Mouse (Mus musculus): ENCODE results near the gene Zfp972. TPM values are rescaled to one million over a fixed set of nuclear protein-coding genes. Genes with fewer than 3 reads are reported as not detected.
"Not testable (repeated sequence)": the region's sequence is repeated elsewhere in the genome, so short reads cannot be mapped to it uniquely, and the experiment has no call there.

Gene Zfp972
- under 1 TPM in 1 of 3 experiments, not detected in 2; 0.83 TPM for polyA plus RNA-seq (2017; shearing (Covaris generic))

GRCm38 (mm10) chr2:177925563-177926103 lies at the start of gene Zfp972:
Gene Zfp972 (minus strand): TSS chr2:177925613.
- ATAC-seq: not testable (repeated sequence)

GRCm38 (mm10) chr2:177974814-177975213 lies 49.4 kb upstream of the Zfp972 start:
- ATAC-seq: not testable (repeated sequence)

DNA sequence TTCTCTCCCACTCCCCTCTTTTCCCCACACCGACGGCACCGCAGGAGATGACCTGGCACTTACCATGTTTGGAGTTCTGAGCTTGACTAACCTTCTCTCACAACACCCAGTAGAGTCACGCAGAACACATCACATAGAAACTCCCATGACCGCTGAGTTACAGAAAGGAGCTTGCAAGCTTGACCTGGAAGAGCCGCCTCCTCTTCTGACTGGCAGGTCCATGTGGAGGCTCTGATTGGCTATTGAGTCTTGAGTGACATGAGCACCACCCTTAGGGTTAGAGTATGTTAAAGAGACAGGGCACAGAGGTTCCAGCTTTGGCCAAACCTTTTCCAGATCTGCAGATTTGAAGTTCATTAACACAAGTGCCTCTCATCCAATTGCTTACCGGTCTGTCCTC lies 31.7 kb upstream of the Zfp972 start, which contains the start of gene Gm14326:
Gene Gm14326 (minus strand): TSS at position 153 of the 400 bp plus-strand sequence.
- ATAC-seq: not testable (repeated sequence)

DNA sequence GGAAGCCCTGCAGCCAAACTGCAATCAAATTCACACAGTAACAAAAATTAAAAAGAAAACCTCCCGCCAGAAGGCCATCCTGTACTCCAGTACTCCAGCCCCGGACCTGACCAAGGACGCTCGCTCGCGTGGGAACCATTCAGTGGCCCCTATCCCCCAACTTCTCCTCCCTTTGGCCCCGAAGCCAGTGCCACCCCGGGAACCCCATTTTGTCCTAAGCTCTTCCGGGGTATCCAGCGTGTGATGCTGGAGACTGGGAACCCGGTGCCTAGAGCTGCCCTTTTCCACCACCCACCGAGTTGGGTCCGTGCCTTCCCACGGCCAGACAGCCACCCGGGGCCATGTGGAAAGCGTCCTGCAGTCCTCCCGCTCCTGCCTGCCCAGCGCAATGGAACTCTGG lies 31.3 kb upstream of the Zfp972 start:
- not testable (repeated sequence) for ATAC-seq

GRCm38 (mm10) chr2:177903276-177903675 lies 22.1 kb downstream of the Zfp972 start:
- not testable (repeated sequence) for ATAC-seq

- ATAC-seq: not testable (repeated sequence)
These were observed 27.2 kb downstream of the Zfp972 start for GRCm38 (mm10) chr2:177898171-177898570.

- not testable (repeated sequence) for ATAC-seq
These were observed 28.3 kb downstream of the Zfp972 start, which contains the start of gene Gm14327 for GRCm38 (mm10) chr2:177897046-177897578. Gene Gm14327 (plus strand): TSS chr2:177897096.

DNA sequence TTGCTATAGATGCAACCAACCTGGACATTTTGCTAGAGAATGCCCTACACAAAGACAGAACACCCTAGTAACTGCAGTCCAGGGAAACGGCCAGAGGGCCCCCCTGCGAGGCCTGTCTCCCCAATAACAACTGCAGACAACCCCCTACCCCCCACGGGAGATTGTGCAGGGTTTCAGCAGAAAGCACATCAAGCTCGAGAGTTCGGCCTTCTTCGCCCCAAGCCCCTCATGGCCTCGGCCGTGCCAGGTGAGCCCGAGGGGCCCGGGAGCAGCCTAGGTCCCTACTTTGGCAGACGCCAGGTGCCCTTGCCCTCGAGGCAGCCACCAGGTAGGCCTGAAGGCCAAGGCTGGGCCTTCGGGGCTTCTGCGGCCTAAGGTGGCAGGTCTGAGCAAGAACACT lies 37.7 kb downstream of the Zfp972 start:
- not testable (repeated sequence) for ATAC-seq

DNA sequence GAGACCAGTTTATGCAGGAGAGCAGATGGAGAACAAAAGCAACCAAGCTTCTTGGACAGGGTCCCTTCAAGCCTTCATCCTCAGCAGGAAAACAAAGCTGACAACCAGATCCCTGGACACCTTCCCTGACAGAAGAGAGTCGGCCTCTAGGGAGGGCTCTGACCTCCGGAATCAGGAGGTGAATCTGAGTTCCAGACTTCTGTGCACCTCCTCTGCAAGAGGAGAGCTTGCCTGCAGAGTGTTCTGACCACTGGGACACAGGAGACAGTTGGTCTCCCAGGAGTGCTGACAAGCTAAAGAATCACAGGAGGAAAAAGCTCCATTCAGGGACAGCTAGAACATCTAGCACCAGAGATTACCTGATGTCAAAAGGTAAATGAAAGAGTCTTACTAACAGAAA lies 63.2 kb downstream of the Zfp972 start:
- ATAC-seq: not testable (repeated sequence)

Other genes starting within 250 kb of the Zfp972 start
- under 1 TPM in 1 of 3 experiments, not detected in 2; 0.98 TPM for gene Gm14322, start 166.3 kb downstream of the Zfp972 start, polyA plus RNA-seq (2017; shearing (Covaris generic))
- 10 to 100 TPM; 15.9 to 21.7 (median 18.5) TPM for gene Gm14325, start 85.3 kb downstream of the Zfp972 start, polyA plus RNA-seq (2017; shearing (Covaris generic))
- gene Gm14327, start 28.5 kb downstream of the Zfp972 start, polyA plus RNA-seq (2017; shearing (Covaris generic)): 1 to 10 TPM in 1 of 3 experiments, under 1 TPM in 1, not detected in 1; 0.65 to 1.0 TPM
- 10 to 100 TPM; 13.5 to 16.6 (median 16.5) TPM for gene Gm14326, start 31.7 kb upstream of the Zfp972 start, polyA plus RNA-seq (2017; shearing (Covaris generic))
- gene Zfp971, start 97.7 kb upstream of the Zfp972 start, polyA plus RNA-seq (2017; shearing (Covaris generic)): 10 to 100 TPM; 11.0 to 13.6 (median 11.0) TPM
- 10 to 100 TPM in 1 of 3 experiments, 1 to 10 TPM in 2; 6.3 to 10.2 (median 8.3) TPM for gene Zfp931, start 152.9 kb upstream of the Zfp972 start, polyA plus RNA-seq (2017; shearing (Covaris generic))
- gene Phactr3, start 193.4 kb upstream of the Zfp972 start, polyA plus RNA-seq (2017; shearing (Covaris generic)): under 1 TPM in 2 of 3 experiments, not detected in 1; 0.11 to 0.40 TPM